Mouse (Mus musculus) kidney, embryonic 16.5 days (tissue): ENCODE measurements around the gene Vmn1r120. TPM values are rescaled to one million over a fixed set of nuclear protein-coding genes. Genes with fewer than 3 reads are reported as not detected.
"Not testable (repeated sequence)": the region's sequence is repeated elsewhere in the genome, so short reads cannot be mapped to it uniquely, and the experiment has no call there.

Experiments
- ATAC-seq: fragments of 200-750 bp; cut with Nextera tagmentation; 2 replicates; pipeline ENCODE4 v1.8.0; 2017; ENCODE audit warnings: moderate TSS enrichment; ENCODE audit not compliant: low FRiP score, low TSS enrichment
- H3K27ac ChIP-seq: fragments of 300-500 bp; sonication (generic); 2 replicates; pipeline ENCODE4 v1.5.1; 2014; ENCODE audit warnings: low read length
- H3K27me3 ChIP-seq: fragments of 300-500 bp; sonication (generic); 2 replicates; pipeline ENCODE4 v1.6.1; 2014; ENCODE audit warnings: low read length, control low read depth, mixed read lengths; ENCODE audit not compliant: insufficient read depth
- H3K36me3 ChIP-seq: fragments of 300-500 bp; sonication (generic); 2 replicates; pipeline ENCODE4 v1.6.1; 2014; ENCODE audit warnings: low read length, control low read depth, mixed read lengths; ENCODE audit not compliant: insufficient read depth
- H3K4me1 ChIP-seq: fragments of 300-500 bp; sonication (generic); 2 replicates; pipeline ENCODE4 v1.6.1; 2014; ENCODE audit warnings: low read length, control low read depth, mixed read lengths; ENCODE audit not compliant: insufficient read depth
- H3K4me2 ChIP-seq: fragments of 300-500 bp; sonication (generic); replicated peaks from 2 replicates; pipeline ENCODE4 v1.6.1; 2014; ENCODE audit warnings: low read depth, low read length
- H3K4me3 ChIP-seq: fragments of 300-500 bp; sonication (generic); 2 replicates; pipeline ENCODE4 v1.5.1; 2014; ENCODE audit warnings: mild to moderate bottlenecking, low read length
- H3K9ac ChIP-seq: fragments of 300-500 bp; sonication (generic); replicated peaks from 2 replicates; pipeline ENCODE4 v1.6.1; 2014; ENCODE audit warnings: low read length
- H3K9me3 ChIP-seq: fragments of 300-500 bp; sonication (generic); 2 replicates; pipeline ENCODE4 v1.6.1; 2016; ENCODE audit warnings: low read length, control low read depth
- WGBS: fragments of 180-500 bp; shearing (Covaris S2); extraction: QIAGEN DNeasy Blood & Tissue Kit; methylation state at CpG from one replicate; pipeline ENCODE4 v1.1.7; 2014; 5-methylcytosine and 5-hydroxymethylcytosine counted together
- polyA plus RNA-seq: library from polyadenylated mRNA; unstranded; fragments of >200 nt; fragmentation: Nextera tagmentation; extraction: Ambion mirVana; gene quantifications from 2 replicates; pipeline ENCODE4 v1.2.1, GENCODE M21; 2015

Vmn1r120 gene
- not detected in 2 replicates for polyA plus RNA-seq

- H3K36me3 ChIP-seq, H3K4me3 ChIP-seq, H3K27me3 ChIP-seq, H3K4me2 ChIP-seq, ATAC-seq, H3K27ac ChIP-seq, H3K4me1 ChIP-seq, H3K9me3 ChIP-seq, H3K9ac ChIP-seq: not testable (repeated sequence)
- WGBS: 100% methylated on average over 1 of the region's 1 CpGs
Observed at GRCm38 (mm10) chr7:21053684-21054083, at the start of gene Vmn1r120. Gene Vmn1r120, minus strand, starts transcription at chr7:21053784.

- H3K36me3 ChIP-seq, H3K27me3 ChIP-seq, H3K9me3 ChIP-seq, H3K27ac ChIP-seq, H3K4me1 ChIP-seq, H3K9ac ChIP-seq, H3K4me3 ChIP-seq, H3K4me2 ChIP-seq, ATAC-seq: not testable (repeated sequence)
- 82% methylated on average over 4 of the region's 5 CpGs for WGBS
Observed at GRCm38 (mm10) chr7:21098413-21098812, 44.8 kb upstream of the Vmn1r120 start, which contains the start of gene Vmn1r121. Gene Vmn1r121, minus strand, starts transcription at chr7:21098513.

GRCm38 (mm10) chr7:21012355-21012754 lies 41.2 kb downstream of the Vmn1r120 start, which contains the start of gene Vmn1r119:
Gene Vmn1r119, minus strand, starts transcription at chr7:21012455.
- not testable (repeated sequence) for H3K9me3 ChIP-seq, H3K4me2 ChIP-seq, H3K4me3 ChIP-seq, H3K27me3 ChIP-seq, H3K4me1 ChIP-seq, H3K9ac ChIP-seq, H3K36me3 ChIP-seq, ATAC-seq, H3K27ac ChIP-seq
- WGBS: no CpG with 5 or more reads among the region's 2 CpGs

Other genes with a start within 250 kb of the Vmn1r120 start
- gene Vmn1r114, start 241.6 kb downstream of the Vmn1r120 start, polyA plus RNA-seq: not detected in 2 replicates
- not detected in 2 replicates for gene Vmn1r115, start 208.8 kb downstream of the Vmn1r120 start, polyA plus RNA-seq
- gene Vmn1r116, start 181.5 kb downstream of the Vmn1r120 start, polyA plus RNA-seq: not detected in 2 replicates
- gene Vmn1r117, start 169.7 kb downstream of the Vmn1r120 start, polyA plus RNA-seq: not detected in 2 replicates
- gene Vmn1r118, start 141.4 kb downstream of the Vmn1r120 start, polyA plus RNA-seq: not detected in 2 replicates
- not detected in 2 replicates for gene Vmn1r119, start 41.3 kb downstream of the Vmn1r120 start, polyA plus RNA-seq
- gene Vmn1r121, start 44.7 kb upstream of the Vmn1r120 start, polyA plus RNA-seq: not detected in 2 replicates
- gene Vmn1r122, start 80.3 kb upstream of the Vmn1r120 start, polyA plus RNA-seq: not detected in 2 replicates
- gene Vmn1r123, start 108.4 kb upstream of the Vmn1r120 start, polyA plus RNA-seq: not detected in 2 replicates
- not detected in 2 replicates for gene Gm5157, start 136.6 kb upstream of the Vmn1r120 start, polyA plus RNA-seq
- gene Vmn1r124, start 206.8 kb upstream of the Vmn1r120 start, polyA plus RNA-seq: not detected in 2 replicates
- gene Vmn1r125, start 218.4 kb upstream of the Vmn1r120 start, polyA plus RNA-seq: not detected in 2 replicates
- gene Vmn1r126, start 247.7 kb upstream of the Vmn1r120 start, polyA plus RNA-seq: not detected in 2 replicates